Mouse (Mus musculus) left cerebral cortex, adult 9 months (tissue): Measurements from ENCODE around the gene Cacna2d1.

Experiments
- DNase-seq, 2 experiments: peaks; one replicate each; pipeline ENCODE4 v3.0.0; 2022; ENCODE audit warnings: low spot score in 2 of 2

The Cacna2d1 gene

DNA sequence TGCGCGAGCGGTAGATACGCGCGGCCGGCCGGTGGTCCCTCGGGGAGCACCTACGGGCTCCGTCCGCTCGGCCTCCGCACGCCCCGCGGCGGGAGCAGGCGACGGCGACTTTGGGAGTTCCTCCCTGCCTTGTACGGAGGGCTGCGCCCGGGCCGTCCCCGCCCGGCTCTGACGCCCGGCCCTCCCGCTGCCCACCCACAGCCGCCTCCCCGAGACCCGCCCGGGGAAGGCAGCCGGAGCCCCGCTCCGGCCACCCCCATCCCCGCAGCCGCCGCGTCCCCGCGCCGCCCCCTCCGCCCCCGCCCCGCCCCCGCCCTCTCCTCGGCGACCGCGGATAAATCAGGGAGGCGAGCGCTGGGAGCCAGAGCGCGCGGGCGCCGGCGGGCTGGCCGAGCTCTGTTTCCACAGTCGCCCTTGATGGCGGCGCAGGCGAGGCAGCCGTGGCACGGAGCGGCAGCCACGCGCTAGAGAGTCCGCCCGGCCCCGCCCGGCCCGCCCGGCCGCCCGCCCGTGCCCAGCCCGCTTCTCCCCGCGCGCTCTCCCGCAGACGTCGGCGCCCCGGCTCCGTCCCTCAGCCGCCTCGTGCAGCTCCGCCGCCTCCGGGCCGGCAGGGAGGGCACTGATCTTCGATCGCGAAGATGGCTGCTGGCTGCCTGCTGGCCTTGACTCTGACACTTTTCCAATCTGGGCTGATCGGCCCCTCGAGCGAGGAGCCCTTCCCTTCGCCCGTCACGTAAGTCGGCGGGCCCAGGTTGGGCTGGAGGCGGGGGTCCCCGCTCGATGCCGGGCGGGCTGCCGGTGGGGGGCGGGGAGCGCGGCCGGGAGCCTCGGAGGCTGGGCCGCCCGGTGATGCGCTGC, at the start of gene Cacna2d1:
Gene Cacna2d1, plus strand, starts transcription at position 316 of the 858 bp plus-strand sequence.
- peak in 1 of 2 experiments; percentile 32 for DNase-seq

DNA sequence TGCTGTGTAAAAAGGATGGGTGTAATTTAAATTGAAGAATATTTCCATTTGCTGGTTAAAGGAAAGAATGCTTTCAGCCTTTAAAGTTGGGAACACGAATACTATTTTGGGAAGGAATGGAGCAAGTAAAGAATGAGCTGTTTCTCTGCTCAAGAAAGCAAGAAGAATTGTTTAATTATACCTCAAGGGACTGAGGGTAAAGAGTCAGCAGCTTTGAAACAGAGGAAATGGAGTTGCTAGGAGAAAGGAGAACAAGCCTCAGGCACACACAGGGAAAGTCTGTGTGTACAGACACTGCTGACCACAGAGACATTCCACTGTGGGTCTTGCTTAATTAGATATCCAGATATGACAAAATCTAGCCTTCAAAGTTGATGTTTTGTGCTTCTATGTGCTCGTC, 39.4 kb upstream of the Cacna2d1 start:
- no peak for DNase-seq

DNA sequence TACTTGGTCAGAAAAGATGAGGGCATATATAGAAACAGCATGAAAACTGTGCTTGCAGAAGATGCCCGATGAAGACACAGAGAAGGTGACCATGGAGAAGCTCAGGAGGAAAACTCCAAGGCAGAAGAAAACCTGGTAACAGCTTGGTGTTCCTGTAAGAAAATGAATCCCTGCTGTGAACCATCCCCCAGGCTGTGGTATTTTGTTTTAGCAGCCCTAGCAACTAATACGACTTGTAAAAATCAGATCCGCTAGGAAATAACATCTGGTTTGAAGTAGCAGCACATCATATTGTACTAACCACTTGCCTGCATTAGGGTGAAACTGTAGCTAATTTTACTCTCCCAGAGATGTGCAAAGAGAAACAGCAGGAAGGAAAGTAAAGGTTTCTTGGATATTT, 37.8 kb upstream of the Cacna2d1 start:
- no peak for DNase-seq

DNA sequence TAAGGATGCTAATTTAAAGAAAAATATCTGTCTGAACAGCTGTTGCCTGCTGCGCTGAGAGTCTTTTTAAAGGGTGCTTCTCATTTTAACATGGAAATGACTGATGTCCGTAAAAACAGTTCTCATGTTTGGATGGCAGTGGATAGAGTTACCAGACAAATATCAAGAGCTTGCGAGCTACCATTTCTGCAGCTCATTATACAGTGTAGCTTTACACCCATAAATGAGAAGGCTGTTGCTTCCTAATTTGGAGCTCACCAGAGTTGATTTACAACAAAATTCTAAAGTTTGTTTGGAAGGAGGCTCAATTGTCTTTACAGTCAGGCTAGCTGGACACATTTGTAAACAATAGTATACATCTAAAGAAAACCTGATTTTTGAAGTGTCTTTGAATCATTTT, 28.0 kb upstream of the Cacna2d1 start:
- DNase-seq, result no peak

DNA sequence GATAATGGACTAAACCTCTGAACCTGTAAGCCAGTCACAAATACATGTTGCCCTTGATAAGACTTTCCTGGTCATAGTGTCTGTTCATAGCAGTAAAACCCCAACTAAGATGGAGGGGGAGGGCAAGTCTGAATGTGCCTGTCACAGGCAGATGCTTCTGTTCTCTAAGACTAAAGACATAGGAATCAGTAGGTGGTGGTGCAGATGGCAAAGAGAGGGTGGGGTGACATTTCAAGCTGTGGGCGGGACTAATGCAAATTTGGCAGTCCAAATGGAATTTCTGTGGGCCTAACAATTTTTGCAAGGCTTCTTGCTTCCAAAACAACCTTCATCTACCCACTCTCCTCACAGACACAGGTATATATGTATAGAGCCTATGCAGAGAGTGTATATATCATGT, 19.6 kb upstream of the Cacna2d1 start:
- peak; percentile 53 to 82 for DNase-seq

DNA sequence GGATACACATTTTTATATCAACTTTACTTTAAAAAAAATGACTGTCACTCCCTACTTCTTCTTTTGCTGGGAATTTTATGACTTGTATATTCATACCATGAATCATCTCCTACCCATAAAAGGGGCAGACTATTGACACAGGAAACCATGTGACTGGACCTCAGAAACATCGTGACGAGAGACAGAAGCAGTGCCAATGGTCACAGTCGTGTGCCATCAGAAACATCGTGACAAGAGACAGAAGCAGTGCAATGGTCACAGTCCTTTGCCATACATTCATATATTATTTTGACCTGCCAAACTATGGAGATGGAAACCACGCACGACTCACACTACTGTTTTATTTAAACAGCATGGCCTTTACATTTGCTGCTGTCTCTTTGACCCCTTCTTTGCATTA, 6.0 kb upstream of the Cacna2d1 start:
- DNase-seq, result no peak

DNA sequence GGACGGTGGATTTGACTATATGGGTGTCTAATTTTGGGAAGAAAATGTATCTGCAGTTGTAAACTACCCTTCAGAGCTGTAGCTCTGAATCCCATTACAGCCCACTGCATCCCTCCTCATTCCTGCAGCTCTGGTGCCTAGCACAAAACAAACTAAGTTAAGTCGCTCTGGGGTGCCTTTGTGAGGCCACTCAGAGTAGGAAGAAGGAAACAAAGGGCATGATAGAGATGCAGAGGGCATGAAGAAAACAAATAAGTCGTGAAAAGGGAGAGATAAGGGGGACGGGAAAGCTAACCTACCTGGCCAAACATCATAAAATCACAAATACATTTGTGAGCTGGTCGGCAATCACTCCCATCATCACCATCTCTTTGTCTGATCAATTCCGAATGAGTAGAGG, 1.5 kb upstream of the Cacna2d1 start:
- DNase-seq, result no peak

DNA sequence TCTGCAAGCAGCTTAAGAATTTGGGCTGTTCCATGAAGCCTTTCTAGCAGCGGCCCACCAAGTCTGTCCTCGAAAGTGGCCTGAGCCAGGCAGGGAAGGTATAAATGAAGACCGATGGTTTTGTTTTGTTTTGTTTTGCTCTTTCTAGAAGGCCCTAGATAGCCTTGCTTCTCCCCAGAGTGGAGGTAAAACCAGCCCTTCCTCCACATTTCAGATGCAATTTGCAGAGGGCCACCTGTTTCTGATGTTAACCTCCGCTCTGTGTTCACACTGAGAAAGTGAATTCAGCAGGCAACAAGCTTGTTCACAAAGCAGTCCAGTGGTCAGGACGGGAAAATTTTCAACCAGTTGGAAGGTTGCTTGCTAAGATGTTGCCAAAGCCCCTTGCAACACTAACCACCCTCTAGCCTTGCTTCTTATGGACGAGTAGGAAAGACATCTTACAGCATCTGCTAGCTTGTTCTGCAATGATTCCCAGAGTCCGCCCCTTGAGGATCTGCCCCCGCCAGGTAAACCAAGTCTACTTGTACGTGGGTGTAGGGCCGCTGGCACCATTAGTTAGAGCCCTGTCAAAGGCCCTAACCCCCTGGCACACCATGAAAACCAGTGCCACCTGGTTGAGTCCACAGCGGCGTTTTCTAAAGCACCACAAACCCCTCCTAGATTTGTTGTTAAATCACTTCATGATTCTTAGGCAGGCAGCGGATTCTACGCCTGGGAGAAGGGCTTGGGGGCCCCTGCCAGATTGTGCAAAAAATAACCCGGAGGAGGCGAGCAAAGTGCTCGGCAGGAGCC, 713 bp upstream of the Cacna2d1 start:
- DNase-seq, result peak in 1 of 2 experiments; percentile 54

DNA sequence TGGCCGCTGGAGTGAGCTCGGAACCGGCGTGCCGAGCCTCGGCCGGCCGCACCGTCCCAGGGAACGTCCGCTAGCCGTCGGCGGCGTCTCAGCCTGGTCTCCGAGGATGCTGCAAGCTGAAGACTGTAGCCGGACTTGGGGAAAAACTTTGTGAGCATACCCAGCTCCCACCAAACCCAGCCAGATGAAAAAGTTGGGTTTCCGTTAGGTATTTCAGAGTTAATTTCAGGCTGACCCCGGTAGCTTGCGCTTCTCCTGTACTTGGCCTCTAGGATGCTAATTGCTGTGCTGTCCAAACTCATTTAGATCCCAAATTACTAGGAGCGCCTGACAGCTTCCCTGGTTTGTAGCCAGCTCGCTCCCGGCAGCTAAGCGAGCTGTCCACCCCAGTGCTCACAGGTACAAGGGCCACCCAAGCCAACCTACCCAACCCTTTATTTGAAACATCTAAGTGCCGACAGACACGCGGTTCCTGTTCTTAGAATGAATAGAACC, 790 bp downstream of the Cacna2d1 start:
- DNase-seq, result peak in 1 of 2 experiments; percentile 33

DNA sequence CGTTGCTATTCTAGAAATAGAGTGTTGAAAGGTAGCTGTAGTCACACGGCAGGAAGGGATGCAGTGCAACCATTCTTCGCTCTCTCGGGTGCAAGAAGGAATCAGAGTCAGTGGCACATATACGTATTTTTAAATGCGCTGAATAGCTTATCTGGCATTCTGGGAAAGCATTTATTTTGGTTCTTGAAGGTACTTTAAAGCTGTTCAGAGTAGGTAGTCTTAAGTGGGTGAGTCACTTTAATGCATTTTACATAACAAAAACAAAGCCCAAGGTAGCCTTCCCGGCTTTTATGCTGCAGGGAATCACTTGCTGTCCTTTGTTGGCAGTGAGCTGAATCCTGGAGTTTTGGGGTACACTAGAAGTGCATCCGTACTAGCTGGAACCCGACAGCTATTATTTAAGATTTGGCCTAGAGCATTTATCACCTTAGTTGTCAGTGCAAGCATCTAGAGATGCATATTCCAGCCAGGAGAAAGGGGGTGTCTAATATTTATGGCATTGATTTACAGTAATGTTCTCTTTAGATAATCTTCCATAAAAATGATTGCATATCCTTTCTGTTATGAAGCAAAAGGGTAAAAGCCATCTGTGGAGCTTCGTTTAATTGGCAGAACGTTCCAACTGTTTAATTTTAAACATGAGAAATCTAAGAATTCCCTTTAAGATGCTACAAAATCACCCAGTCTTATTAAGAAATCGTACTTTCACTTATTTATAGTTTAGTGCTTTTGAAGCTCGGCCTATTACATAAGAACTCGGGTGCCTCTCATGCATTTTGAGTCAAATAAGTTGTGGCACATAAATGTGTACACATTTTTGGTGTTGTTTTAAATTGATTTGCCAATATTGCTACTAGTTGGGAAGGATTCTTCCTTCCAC, 1.6 kb downstream of the Cacna2d1 start:
- peak in 1 of 2 experiments; percentile 48 for DNase-seq

DNA sequence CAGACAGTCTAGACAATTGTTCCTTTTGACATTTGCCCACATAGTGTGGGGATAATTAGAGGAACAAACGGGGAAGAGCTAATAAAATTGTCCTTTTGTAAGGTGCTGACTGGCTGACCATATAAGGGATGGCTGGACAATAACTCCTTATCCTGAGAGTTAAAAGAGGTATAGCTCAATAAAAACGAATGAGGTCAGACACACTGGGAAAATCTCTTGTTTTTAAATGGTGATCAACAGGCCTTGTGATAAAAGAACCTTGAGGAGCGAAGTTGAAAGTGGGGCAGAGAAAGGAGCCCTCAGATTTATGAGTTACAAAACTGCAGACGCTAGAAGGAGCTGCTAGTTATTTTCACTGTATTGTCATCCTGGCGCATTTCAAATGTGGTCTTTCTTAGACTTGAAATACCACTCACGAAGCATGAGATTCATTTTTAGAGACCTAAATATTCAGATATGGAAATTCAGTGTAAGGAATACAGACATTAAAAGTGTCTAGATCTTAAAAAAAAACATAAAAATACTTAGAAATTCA, 6.8 kb downstream of the Cacna2d1 start:
- DNase-seq, result no peak

DNA sequence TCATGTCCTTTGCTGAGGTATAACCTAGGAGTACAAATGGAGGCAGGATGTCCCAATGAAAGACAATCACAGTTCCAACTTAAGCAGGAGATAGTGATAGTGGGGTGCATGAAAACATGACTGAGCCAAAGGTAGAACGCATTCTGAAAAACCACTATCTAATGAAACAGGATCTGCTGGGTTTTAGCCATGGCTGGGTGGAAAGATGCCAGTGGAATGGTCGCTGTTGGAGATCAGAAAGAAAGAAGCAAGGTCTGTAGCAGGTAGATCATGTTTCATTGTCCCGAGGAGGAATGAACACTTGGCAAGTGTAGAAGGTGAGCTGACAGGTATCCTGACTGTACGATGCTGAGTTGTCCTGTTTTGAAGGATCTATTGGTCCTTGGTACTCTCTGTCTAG, 7.6 kb downstream of the Cacna2d1 start:
- no peak for DNase-seq

DNA sequence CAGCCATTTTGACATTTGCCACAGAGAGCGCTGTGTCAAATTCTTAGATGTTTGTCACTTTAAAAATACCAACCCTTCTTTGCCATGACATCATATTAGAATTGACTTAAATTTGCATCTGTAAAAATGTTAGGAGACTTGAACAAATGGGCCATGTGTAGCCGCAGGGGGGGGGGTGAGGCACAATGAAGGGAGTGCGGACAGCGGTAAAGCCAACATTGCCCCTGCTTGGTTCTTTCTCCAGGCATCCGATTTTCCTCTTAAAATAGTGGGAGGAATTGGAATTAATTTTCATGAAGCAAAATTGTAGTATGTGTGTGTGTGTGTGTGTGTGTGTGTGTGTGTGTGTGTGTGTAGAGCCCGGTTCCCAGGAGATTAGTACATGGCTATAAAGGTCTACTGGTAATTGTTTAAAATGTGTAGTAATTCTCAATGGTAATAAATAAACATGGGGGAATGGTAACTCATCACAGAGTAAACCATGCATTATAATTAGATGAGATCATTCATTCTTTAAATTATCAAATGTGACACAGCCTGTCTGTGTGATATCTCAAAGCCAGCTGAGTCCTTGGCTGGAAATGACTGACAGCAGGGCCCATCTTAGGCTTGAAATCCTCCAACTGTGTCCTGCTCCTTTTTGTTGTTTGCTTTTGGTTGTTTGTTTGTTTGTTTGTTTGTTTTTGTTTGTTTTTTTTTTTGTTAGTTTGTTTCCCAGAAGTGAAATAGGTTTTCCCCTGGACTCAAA, 14.0 kb downstream of the Cacna2d1 start:
- DNase-seq, result no peak

DNA sequence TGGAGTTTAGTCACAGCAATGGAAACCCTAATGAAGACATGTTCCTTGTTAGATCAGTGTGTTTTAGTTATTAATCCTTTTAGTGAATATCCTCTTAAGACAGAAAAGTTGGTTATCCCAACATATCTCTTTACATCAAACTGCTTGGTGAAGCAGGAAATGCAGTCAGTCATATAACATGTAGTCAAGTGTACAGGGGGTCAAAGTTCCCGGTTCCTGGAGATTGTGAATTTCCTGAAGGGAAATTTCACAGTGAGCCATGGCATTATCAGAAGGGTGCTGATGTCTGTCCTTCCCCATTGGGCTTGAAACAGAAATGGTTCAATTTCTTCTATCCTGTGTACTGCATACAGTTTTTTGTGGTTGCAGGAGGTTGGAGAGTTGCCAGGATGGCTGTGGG, 25.3 kb downstream of the Cacna2d1 start:
- DNase-seq, result no peak

DNA sequence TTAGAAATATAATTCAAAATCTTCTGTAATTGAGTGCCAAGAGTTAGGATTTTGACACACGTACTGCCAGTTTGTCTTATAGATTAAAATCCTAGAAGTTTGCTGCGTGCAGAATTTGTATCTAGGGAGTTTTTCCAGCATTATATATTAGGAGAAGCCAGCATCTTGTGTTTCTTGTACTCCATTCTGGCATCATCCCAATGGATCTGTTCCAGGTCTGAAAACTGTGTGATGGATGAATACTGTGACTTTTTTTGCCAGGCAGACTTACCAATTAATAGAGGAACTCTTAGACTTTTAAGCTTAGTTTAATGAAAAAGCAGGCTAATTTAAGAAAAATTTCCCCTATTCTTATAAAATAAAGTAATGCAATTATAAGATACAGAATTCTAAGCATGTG, 27.4 kb downstream of the Cacna2d1 start:
- no peak for DNase-seq

DNA sequence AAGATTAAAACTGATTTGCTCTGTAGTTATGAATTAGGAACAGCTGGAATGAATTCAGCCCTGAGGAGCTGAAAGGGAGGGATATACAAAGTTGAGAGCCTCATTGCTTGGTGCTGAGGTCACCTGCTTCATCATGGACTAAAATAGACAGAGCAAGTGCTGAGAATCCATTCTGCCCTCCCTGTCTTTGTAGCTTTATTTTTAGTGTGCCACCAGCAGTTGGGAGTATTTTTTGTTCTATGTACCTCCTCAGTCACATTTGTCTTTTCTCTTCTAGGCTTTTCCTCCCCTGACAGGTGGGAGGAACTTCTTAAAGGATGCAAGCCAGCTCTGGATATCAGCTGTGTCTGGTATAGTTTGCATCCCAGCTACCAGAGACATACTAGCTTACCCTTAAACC, 32.4 kb downstream of the Cacna2d1 start:
- peak; percentile 26 to 32 for DNase-seq

DNA sequence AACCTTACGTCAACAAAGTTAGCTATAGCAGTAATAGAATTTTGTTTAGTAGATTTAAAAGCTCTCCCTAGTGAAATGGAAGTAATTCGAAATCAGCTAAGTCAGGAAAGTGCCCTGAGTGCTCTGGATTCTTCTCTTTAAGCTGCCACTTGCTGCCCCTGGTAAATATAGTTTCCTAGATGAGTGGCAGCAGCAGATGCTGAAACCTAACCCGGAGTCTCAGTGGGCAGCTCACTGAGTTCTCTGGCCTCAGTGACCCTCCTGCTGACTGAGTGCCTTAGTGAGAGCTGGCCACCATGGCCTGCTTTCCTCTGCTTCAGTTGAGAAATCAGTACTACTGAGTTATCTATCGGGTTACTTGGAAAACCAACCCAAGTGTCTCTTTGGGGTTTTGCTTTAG, 37.3 kb downstream of the Cacna2d1 start:
- no peak for DNase-seq

DNA sequence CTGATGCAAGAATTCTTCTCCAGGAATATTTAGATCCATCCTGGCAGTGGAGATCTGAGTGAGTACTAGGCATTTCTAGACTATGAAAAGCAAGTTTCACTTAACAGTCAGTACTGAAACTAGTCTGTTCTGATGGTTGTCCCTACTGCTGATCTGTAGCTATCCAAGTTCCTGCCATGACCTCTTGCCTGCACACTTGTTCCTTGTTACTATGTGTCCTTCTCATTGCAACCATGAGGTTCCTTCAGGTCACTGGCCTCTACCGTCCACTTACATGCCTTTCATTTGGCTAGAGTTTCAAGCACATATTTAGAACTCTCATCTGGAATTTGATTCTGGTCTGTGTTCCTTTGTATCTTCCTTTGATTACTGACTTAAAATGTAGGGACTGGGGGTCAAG, 37.9 kb downstream of the Cacna2d1 start:
- DNase-seq, result no peak

DNA sequence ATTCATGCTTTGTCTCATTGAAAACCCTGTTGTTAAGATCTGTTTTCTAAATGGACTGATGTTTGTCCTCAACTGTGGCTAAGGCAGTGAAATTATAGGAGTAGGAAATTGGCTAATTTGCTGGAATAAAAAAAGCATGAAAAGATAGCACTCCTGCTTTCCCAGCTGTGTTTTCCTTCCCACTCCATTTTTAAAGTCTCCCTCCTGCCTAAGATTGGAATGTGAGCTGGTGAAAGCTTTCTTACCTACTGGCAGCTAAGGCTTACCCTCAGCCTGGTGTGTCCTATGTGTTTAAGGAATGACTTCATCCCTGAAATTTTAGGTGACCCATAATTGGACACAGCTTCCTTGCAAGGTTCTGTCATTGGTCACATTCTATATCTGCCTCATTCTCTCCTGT, 40.2 kb downstream of the Cacna2d1 start:
- peak in 1 of 2 experiments; percentile 18 for DNase-seq

DNA sequence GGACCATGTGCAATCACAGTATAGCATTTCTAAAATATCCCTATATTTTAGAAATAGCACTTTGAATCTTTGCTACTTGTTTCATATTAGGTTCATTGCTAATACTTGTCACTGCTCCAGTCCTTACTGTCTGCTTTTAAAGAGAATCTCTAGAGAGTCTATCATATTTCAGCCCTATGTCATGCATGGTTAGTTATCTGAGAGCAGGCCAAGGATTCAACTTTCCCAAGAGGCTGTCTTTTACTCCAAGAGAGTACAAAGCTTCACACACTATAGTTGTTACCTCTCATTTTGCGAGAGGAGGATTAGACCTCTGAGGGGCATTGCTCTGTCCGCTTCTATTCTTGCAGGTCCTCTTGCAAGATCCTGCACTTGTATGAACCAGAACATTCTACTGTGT, 44.7 kb downstream of the Cacna2d1 start:
- no peak for DNase-seq

DNA sequence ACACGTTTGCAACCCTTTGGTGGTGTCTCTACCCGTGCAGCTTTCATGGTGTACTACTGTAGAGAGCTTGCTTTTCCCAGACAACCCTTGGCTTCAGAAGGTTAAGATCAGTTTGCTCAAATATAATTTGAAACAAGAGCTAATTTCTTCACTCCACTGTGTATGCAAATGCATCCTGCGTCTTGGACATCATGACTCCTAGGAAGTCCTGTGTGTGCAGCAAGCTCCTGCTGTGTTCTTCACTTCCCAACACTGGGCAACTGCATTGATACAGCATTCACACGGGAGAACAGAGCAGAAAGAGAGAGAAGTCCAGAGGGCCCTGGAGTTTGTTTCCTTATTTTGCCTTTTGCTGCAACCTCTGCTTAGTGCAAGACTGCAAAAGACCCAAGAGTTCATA, 48.1 kb downstream of the Cacna2d1 start:
- no peak for DNase-seq
